Mouse (Mus musculus): ENCODE measurements around the gene Slc12a8.

Gene Slc12a8

DNA sequence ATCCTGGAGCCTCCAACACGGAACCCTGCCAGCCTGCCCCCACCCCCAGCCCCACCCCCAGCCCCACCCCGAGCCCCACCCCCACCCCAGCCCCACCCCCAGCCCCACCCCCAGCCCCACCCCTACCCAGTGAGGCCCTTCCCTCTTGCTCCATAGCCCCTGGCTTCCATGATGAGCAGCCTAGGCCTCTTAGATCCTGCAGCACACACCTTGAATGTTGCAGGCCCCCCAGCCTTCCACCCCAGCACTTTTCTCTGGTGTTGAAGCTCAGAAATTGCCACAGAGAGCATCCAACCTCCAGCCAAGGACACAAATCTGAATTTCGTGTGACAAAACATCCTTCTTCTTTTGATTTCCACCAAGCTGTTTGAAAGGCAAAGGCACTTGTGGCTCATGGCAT is 104.7 kb downstream of the Slc12a8 start:
- no peak for DNase-seq

DNA sequence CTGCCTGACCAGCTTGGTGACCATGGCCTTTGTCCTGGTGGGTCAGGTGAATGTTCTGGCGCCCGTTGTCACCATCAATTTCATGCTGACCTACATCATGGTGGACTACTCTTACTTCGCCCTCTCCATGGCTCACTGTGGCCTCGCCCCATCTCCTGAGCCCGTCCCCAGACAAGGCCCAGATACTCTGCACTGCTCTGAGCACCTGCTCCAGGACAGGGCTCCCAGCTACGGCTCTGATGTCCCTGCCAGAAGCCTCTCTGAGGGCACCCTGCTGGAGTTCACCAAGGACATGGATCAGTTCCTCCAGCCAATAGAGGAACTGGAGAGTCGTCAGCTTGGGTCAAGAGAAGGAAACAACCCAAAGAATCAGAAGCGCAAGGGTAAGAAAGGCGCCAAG is 107.5 kb downstream of the Slc12a8 start:
- DNase-seq = no peak

DNA sequence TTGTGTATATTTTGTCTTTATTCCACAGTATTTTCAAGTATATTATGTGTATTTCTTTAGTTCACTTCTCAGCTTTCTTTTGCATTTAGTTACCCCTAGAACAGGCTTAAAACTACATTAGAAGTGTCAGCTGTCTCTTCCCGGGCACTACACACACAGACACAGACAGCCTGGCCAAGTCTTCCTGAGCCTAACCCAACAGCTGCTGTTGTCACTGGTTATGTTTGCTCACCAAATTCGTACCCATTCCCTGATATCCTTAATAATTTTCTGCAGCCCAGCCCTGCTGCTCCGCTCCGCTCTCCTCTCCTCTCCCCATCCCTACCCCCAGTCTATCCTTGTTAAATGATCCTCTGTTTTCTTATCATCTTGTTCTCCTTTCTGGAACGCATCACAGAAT is 112.4 kb downstream of the Slc12a8 start:
- no peak for DNase-seq

DNA sequence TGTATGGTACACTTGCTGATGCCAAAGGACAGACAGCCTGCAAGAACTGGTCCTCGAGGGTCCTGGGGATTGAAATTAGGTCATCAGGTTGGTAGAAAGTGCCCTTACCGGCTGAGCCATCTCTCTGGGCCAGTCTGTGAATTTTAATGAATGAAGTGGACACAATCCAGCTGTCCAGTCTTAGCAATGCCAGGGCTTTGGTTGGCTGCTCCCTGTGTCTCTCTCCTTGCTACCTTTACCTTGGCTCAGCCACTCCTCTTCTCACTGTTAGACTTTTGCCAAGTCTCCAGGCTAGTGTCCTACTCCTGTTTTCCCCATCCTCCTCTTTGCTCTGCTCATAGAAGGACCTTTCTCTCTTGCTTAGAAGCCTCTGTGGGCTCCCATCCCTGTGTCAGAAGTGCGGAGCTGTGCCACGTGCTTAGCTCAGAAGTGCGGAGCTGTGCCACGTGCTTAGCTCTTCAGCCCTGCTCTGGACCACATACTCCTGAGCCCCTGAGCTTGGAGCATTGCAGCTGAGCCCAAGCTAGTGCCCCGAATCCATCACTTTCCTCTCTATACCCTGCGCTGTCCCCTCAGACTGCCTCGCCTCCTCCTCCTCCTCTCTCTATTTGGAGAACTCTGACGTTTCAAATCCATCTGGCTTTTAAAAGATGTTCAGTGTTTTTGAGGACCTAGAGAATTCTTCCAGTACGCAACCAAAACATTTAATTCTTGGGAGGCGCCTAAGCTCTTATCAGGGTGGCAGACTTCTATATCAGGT is 118.9 kb downstream of the Slc12a8 start:
- no peak for DNase-seq

DNA sequence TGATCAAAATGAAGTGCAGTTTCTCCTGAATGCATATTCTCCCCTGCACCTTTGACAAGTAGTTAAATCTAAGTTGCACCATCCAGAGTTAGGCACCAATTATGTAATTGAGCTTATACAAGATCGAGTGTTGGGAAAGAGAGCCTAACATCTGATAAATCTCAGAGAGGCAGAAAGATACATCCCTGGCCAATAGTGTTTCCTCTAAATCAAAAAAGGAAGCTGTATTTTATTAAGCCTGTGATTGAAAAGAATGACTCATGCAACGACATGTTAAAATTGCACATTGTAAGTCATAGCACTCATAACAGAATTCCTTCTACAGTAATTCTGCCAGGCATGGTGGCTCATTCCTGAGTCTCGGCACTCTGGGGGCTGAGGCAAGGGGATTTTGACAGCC is 124.7 kb downstream of the Slc12a8 start:
- no peak for DNase-seq

DNA sequence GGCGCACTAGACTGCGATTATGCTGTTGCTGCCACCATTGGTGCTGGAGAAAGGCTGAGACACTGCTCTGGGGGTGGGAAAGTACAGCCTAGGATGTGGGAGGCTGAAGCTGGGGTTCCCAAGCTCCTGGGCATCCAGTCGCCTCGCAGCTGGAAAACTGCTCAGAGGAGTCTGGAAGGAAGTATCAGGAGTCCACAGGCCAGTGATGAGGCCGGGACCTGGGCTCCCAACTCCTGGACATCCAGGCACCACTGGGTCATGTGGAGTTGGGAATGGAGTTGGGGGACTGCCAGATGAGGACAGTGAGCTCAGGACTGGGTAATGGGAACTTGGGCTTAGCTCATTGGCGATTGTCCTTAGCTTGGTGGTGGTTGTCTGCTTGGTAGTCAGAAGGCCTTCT is 136.0 kb downstream of the Slc12a8 start:
- DNase-seq = no peak

DNA sequence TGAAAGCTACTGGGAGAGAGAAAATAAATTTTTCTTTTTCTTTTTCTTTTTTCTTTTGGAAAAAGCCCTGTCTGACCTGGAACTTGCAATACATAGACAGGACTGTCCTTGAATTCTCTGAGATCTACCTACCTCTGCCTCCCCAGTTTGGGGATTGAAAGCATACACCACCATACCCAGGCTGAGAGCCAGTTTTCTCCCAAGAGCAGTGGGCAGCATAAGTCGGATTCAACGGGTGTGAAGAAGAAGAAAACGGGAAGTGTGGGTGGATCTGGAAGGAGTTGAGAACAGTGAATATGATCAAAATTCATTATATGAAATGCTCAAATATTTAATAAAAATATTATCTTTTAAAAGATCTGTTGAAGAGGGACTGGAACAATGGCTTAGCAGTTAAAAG is 138.3 kb downstream of the Slc12a8 start:
- DNase-seq = no peak

DNA sequence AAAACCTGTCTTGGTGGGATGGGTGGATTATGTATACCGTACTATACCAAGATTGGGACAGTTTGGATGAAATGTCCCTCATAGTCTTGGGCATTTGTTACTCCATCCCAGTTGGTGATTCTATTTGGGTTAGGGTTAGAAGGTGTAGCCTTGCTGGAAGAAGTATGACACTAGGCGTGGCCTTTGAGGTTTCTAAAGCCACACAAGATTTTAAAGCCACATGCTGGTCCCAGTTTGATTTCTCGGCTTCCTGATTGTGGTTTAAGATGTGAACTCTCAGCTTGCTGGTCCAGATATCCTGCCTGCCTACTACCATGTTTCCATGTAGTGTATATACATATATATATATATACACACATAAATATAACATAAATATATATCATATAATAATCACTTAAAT is 140.1 kb downstream of the Slc12a8 start:
- DNase-seq = no peak

DNA sequence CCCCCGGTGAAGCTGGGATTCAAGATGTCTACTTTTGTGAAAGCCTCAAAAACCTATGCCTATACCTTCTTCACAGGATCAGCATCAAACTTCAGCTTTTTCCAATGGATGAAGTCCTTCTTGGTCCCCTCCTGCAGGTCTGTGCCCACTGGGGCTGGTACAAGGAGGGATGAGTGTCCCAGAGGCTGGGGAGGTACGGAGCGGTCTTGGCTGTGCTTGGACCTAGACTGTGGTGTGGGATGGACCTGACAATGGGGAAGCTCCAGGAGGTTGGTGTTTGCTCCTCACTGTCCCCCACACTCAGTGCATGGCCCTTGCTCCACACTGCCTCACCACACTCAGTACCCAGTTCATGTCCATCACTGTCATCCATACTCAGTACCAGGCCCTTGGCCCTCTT is 141.0 kb downstream of the Slc12a8 start:
- DNase-seq = no peak

DNA sequence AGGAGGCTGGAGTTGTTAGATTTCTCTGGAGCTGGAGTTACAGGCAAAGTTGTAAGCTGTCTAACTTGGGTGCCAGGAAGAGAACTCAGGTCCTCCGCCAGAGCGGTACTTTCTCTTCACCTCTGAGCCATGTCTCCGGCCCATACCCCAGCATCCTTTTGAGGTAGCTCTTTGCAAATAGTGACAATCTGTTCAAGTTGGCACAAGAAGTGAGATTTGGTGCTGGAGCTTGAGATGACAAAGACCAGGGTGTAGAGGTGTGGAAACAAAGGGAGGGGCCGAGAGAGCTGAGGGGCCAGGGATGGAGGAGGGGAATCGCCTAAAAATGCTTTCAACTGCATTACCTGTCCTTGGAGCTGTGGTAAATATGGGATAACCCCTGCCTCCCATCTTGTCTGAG is 142.4 kb downstream of the Slc12a8 start:
- DNase-seq = no peak

DNA sequence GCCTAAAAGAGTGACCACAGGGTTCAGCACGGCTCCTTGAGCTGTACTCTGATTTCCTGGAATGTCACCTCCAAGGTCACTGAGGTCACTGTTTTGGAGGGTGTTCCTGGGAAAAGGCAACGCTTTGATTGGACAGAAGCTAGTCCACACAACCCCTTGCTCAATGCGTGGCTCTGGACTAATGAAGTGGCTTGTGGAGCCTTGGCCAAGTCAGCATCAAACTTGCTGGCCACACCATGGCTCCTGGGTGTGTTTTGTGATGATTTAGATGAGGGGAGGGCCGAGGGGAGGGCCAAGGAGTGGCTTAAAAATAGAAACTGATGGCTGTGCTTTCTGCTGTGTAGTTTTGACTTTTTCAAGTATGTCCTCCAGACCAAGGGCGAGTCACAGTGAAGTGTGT is 143.0 kb downstream of the Slc12a8 start:
- DNase-seq = peak; percentile 72

DNA sequence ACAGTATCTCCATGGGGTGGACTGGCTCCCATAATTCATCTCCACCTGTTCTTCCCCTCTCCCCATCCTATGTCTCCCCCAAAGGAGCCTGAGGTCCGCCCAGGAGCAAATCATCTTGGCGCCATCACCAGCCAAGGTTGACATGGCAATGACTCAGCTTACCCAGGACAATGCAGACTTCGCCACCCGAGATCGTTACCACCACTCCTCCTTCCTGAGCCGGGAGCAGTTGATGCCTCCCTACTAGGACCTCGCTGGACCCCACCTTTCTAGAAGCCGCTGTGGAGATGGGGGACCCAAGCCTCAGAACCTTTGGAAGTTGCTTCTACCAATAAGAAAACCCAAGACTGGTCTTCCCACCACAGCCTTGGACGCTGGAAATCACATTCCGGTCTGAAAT is 145.7 kb downstream of the Slc12a8 start:
- DNase-seq = no peak

DNA sequence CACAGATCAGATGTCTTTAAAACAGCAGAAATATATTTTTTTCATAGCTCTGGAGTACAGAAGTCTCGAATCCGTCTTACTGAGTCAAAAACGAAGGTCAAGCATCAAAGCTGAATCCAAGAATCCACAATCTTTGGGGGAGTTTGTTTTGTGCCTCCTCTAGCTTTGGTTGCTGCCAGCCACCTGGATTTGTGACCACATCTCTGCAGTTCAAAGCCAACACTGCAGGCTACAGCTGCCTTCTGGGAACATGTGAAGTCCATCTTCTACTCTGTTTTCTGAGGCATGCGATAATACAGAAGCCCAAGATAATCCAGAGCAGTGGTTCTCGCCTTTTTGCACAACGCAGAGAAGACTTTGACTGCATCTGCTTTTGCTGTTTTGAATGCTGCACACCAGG is 149.1 kb downstream of the Slc12a8 start:
- no peak for DNase-seq

DNA sequence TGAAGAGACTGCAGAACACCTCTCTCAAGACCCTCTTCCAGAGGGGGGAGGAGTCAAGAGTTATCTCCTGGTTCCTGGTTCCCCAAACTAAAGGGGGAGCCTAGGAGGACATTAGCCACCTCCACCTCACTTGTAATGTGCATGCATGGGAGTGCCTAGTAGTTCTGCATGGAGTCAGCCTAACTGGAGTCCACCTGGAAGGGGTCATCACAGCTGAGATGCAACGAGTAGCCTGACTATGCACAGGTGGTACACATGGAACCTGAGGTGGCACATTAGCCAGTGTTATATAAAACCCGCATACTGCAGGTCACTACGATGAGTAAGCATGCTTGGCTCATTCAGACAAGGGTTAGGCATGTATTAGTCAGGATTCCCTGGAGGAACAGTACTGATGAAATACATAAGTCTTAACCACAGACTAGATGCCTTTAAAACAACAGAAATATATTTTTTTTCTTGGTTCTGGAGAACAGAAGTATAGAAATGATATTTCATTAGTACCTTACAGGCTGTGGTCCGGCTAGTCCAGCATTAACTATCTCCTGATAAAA is 149.9 kb downstream of the Slc12a8 start:
- DNase-seq = no peak

DNA sequence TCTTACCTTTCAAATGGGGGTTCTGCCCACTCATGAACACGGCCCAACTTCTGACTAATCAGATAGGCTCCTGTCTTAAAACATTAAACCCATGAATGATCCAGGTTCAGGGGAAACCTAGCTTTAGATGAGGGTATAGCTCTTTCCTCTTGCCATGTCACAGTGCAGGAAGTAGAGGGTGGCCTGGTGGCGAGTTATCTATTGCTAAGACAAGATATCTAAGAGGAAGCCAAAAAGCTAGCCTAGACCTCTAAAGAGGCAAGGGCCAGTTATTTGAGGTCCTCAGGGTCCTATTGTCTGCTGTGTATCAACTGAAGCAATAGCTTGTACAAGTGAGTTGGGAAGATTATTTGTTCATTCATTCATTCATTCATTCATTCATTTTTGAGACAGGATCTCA is 151.3 kb downstream of the Slc12a8 start:
- DNase-seq = no peak

DNA sequence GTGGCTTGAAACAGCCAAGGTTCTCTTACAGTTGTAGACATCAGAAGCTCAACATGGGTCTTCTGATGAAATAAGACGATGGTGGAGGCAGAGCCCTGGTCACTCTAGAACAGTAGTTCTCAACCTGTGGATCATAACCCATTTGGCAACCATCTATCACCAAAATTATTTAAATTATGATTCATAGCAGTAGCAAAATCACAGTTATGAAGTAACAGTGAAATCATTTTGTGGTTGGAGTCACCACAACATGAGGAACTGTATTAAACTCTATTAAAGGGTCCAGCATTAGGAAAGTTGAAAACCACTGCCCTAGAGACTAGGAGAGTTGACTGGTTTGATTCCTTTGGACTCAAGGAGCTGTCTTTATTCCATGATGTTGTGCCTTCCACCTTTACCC is 151.9 kb downstream of the Slc12a8 start:
- no peak for DNase-seq

DNA sequence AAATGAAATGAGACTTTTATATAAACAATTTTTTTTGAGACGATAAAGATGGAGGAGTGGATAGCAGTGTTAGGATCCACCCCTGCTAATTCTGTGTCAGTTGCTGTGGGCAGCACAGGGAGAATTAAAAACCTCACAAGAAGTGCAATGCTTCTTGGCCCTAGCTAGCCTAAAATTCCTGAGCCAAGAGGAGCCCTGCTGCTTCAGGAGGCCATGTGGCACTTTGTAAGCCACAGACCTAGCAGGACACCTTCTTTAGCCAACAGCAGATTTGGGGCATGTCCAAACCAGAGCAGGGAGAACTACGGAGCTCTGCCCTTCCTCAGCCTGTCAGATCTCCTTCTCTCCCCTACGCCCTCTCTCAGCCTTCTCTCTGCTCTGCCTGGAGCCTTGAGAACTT is 153.2 kb downstream of the Slc12a8 start:
- DNase-seq = no peak

DNA sequence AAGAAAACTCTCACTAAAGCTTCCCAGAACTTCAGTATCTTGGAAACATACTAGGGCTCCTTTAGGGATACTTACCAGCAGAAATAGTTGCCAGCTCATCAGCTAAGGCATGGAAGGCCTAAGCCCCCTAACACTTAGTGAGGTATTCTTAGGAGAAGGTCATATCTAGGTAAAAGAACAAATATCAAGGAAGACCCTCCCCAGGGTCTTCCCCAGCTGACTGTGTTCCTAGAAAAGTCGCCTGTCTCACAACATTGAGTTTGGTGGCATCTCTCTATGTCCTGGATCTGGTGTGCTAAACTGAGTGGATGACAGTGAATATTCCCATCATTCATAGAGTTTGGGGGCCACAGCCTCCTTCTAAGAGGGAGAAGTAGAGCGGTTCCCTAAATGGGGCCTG is 153.8 kb downstream of the Slc12a8 start:
- no peak for DNase-seq

DNA sequence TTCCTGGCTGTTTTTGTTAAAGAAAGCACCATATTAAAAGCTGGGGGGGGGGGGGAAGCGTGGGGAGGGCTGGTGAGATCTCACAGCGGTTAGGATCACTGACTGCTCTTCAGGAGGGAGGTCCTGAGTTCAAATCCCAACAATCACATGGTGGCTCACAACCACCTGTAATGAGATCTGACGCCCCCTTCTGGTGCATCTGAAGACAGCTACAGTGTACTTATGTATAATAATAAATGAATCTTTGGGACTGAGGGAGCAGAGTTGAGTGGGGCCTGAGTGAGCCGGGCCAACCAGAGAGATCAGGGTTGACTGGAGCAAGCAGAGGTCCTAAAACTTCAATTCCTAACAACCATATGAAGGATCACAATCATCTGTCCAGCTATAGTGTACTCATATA is 155.1 kb downstream of the Slc12a8 start:
- DNase-seq = no peak

DNA sequence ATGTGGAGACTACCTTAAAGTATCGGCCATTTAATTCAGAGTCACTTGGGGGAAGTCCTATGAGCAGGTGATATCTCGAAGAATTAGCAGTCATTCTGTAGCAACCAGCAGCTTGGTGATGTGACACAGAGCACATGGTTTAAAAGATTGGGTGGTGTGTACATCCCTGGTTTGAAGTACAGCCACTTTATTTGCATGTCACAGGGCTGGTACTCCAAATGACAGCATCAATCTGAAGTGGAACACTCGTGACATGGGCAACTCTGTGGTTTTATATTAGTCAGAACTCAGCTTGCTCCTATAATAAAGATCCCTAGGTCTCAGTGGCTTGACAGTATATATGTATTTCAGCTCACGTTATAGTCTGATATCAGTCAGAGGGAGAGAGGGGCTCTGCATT is 155.5 kb downstream of the Slc12a8 start:
- DNase-seq = no peak

DNA sequence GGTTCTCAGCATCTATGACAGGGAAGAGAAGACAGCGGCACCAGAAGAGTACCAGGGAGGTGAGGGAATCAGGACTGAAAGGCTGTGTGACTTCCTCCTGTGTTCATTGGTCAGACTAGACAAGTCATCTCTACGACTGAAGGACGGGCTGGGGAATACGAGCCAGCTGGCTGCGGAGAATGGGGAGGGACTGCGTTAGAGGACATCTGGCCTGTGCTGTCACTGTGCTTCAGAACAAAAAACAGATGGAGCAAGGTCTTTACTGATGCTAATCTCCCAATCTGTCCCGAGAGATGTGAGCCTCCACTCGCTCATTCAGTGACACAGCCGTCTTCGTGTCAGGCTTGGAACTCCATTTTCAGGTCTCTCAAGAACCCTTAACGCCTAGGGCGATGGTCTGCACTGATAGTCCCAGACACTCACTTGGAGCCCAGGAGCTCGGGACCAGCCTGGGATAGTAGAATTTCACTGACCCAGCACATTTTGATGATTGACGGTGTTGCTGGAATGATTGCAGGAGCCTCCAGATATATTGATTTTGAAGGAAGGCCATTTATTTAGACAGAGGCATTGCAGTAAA is 156.5 kb downstream of the Slc12a8 start:
- DNase-seq = peak; percentile 75

DNA sequence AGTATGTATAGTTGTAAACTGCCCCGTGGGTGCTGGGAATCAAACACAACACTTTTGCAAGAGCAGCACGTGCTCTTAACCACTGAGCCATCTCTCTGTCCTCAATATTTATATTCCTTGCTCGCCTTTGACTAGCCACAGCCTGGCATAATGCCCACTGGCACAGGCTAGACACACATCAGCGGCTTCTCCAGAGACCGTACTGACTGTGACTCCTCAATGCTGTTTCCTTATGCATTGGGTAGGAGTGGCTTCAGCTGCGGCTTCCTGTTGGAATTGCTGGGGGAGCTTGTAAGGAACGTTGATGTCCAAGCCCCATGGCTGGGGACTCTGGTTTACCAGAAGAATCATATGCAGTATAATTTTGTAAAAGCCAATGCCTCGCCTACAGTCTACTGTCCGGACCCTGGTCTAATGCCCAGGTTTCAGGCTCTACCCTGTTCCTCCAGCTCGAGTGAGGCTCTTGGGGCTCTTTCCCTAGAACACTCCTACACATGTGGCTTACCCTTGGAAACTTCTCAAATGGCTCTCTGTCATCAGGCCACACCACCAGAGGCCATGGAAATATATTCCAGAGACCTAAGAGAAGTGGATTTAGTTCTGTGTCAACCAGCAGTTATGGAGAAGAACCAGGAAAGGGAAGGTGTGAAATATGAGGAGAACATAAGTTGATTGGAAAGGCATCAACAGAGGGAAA is 158.2 kb downstream of the Slc12a8 start:
- DNase-seq = no peak

DNA sequence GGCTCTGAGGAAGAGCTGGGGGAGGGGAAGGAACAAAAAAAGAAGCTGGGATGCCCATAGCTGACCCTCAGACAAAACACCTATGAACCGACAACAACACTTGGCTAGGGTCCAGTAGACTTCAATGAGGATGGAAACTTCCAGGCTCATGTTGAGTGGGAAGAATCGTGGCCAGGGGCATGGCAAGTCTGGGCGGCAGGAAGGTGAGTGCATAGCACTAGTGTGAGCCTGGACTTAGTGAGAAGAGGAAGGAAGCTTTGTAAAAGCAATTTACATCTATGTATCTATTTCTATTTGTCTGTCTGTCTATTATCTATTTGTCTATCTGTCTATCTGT is 158.7 kb downstream of the Slc12a8 start:
- peak; percentile 54 for DNase-seq
